Mouse (Mus musculus) macrophage (primary cell): ENCODE measurements around the gene Wdr31. TPM values are rescaled to one million over a fixed set of nuclear protein-coding genes. Genes with fewer than 3 reads are reported as not detected.

Experiments used
- H3K27ac ChIP-seq: fragments of 350-480 bp; formaldehyde crosslinking; 2 replicates; pipeline ENCODE4 v1.9.0; 2021
- H3K36me3 ChIP-seq: fragments of 350-480 bp; formaldehyde crosslinking; 2 replicates; pipeline ENCODE4 v1.9.0; 2021; ENCODE audit errors: inconsistent target
- H3K4me3 ChIP-seq: fragments of 350-480 bp; formaldehyde crosslinking; 2 replicates; pipeline ENCODE4 v1.9.0; 2021; ENCODE audit errors: inconsistent target
- H3K79me2 ChIP-seq: fragments of 350-480 bp; formaldehyde crosslinking; 2 replicates; pipeline ENCODE4 v1.9.0; 2021; ENCODE audit errors: inconsistent target
- WGBS: methylation state at CpG from one replicate; pipeline ENCODE4 v1.1.7; 2026; ENCODE audit warnings: inconsistent platforms; ENCODE audit not compliant: missing documents; 5-methylcytosine and 5-hydroxymethylcytosine counted together
- polyA plus RNA-seq: library from polyadenylated mRNA; stranded (reverse); fragments of 250-400 nt; gene quantifications from 3 replicates; pipeline ENCODE4 v1.2.4, GENCODE M21; 2018; ENCODE audit warnings: inconsistent platforms

Wdr31 gene
- polyA plus RNA-seq, 1 experiment from 2014 or later, result 0.09 TPM

GRCm38 (mm10) chr4:62408601-62409282 lies 62.0 kb downstream of the Wdr31 start, which contains the start of the genes Cdc26 and Prpf4:
Cdc26 (minus strand) TSS chr4:62408642.
Prpf4 (plus strand) TSS chr4:62408797.
- H3K27ac ChIP-seq, result peak within 1 kb of the TSS; percentile 78
- peak within 1 kb of the TSS; percentile 94 for H3K4me3 ChIP-seq
- peaks cover 25% of the 10 kb centered on the region for H3K36me3 ChIP-seq
- peaks cover 84% of the 10 kb centered on the region for H3K79me2 ChIP-seq
- under 1% methylated on average over 39 of the region's 39 CpGs for WGBS

GRCm38 (mm10) chr4:62407730-62408582 lies 62.7 kb downstream of the Wdr31 start:
- Histone ChIP-seq H3K27ac (peak overlapping the region; percentile 78), H3K4me3 (peak overlapping the region; percentile 94), H3K36me3 (peaks cover 25% of the 10 kb centered on the region), H3K79me2 (peaks cover 90% of the 10 kb centered on the region)
- WGBS, result under 1% methylated on average over 35 of the region's 35 CpGs

GRCm38 (mm10) chr4:62406133-62406532 lies 64.6 kb downstream of the Wdr31 start:
- no peak overlapping the region for H3K4me3 ChIP-seq
- H3K79me2 ChIP-seq, result peaks cover 91% of the 10 kb centered on the region
- WGBS, result 80% methylated on average over 4 of the region's 4 CpGs
- H3K36me3 ChIP-seq, result peaks cover 28% of the 10 kb centered on the region; the same call in 1 of the 2 replicates
- H3K27ac ChIP-seq, result no peak overlapping the region

GRCm38 (mm10) chr4:62398956-62399355 lies 71.7 kb downstream of the Wdr31 start:
- no peak overlapping the region for H3K27ac ChIP-seq
- peaks cover 68% of the 10 kb centered on the region; the same call in 1 of the 2 replicates for H3K36me3 ChIP-seq
- no peak overlapping the region for H3K4me3 ChIP-seq
- peaks cover 80% of the 10 kb centered on the region for H3K79me2 ChIP-seq
- 96% methylated on average over 2 of the region's 3 CpGs for WGBS

Other genes with a start within 250 kb of the Wdr31 start
- 0.04 TPM in 1 of 3 replicates, not detected in the others for gene Zfp37, start 239.8 kb downstream of the Wdr31 start, polyA plus RNA-seq
- 40.1 to 89.6 TPM (median 57.2 TPM) in 3 replicates for gene Slc31a2, start 208.3 kb downstream of the Wdr31 start, polyA plus RNA-seq
- gene Fkbp15, start 110.3 kb downstream of the Wdr31 start, polyA plus RNA-seq, result 137 to 171 TPM (median 154 TPM) in 3 replicates
- gene Slc31a1, start 110.2 kb downstream of the Wdr31 start, polyA plus RNA-seq, result 73.8 to 99.5 TPM (median 84.1 TPM) in 3 replicates
- gene Cdc26, start 62.3 kb downstream of the Wdr31 start, polyA plus RNA-seq, result 50.7 to 54.2 TPM (median 53.2 TPM) in 3 replicates
- 6.8 to 12.3 TPM (median 10.3 TPM) in 3 replicates for gene Prpf4, start 62.1 kb downstream of the Wdr31 start, polyA plus RNA-seq
- not detected in 3 replicates for gene Rnf183, start 35.6 kb downstream of the Wdr31 start, polyA plus RNA-seq
- gene Bspry, start 9.2 kb upstream of the Wdr31 start, polyA plus RNA-seq, result 0.13 to 0.17 TPM in 2 of 3 replicates, not detected in the other
- 1.3 to 3.1 TPM (median 1.4 TPM) in 3 replicates for gene Hdhd3, start 32.6 kb upstream of the Wdr31 start, polyA plus RNA-seq
- 5.7 to 18.2 TPM (median 8.2 TPM) in 3 replicates for gene Alad, start 49.0 kb upstream of the Wdr31 start, polyA plus RNA-seq
- 25.5 to 44.3 TPM (median 40.8 TPM) in 3 replicates for gene Pole3, start 54.2 kb upstream of the Wdr31 start, polyA plus RNA-seq
- gene 4933430I17Rik, start 54.5 kb upstream of the Wdr31 start, polyA plus RNA-seq, result 0.87 to 3.3 TPM (median 2.3 TPM) in 3 replicates
- 12.8 to 17.4 TPM (median 14.9 TPM) in 3 replicates for gene Rgs3, start 89.0 kb upstream of the Wdr31 start, polyA plus RNA-seq